Mouse (Mus musculus): ENCODE results near the gene Hmcn2.

DNA sequence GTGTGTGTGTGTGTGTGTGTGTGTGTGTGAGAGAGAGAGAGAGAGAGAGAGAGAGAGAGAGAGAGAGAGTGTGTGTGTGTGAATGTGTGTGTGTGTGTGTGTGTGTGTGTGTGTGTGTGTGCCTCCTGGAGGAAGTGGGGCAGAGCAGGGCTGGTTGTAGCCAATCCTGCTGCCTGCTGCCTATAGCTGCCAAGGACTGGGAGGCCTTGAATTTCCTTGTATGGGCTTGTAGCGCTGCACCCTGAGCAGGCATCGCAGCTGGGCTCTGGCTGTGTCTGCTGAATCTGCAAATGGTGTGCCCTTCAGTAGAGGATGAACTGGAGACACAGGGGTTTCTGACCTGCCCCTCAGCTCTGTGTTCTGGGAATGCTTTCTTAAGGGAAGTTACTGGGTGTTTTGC lies 3.9 kb downstream of the Hmcn2 start:
- TF ChIP-seq EP300 (IDR thresholded peaks at IDR 0.05; ENCODE audit: low read depth) (no peak), CTCF (IDR thresholded peaks at IDR 0.05; ENCODE audit: low read depth) (no peak)

Data from liver, postnatal 0 days (tissue).